Mouse (Mus musculus): ENCODE measurements around the gene Mrps33.

GRCm38 (mm10) chr6:39828736-39829135, 17.9 kb upstream of the Mrps33 start:
- TF ChIP-seq CTCF (IDR thresholded peaks at IDR 0.05; ENCODE audit: insufficient read depth, low read length) (no peak), POLR2A (IDR thresholded peaks at IDR 0.05; ENCODE audit: borderline replicate concordance, extremely low read depth, low read depth, low read length) (no peak)
